Mouse (Mus musculus): Measurements from ENCODE around the gene Nlgn1. TPM values are rescaled to one million over a fixed set of nuclear protein-coding genes. Genes with fewer than 3 reads are reported as not detected.

The Nlgn1 gene
- total RNA-seq, 2 experiments from 2014 or later = 0.07 to 0.08 TPM

DNA sequence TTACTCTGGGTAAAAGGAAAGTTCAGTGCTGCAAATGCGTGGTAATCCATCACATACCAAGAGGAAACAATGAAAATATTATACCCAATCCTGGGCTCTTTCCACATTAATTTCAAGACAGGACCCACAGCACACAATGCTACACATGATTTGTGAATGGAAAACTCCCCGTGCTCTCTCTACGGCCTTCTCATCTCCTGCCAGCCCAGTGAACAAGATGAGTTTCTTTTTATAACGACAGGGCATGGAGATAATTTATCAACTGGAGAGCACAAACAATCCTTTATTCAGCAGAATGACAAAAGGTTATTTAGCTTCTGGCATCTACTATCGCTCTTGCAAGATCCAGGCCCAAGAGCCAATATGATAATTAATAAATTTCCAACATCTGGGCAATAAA lies 116.0 kb downstream of the Nlgn1 start:
- no peak for DNase-seq

DNA sequence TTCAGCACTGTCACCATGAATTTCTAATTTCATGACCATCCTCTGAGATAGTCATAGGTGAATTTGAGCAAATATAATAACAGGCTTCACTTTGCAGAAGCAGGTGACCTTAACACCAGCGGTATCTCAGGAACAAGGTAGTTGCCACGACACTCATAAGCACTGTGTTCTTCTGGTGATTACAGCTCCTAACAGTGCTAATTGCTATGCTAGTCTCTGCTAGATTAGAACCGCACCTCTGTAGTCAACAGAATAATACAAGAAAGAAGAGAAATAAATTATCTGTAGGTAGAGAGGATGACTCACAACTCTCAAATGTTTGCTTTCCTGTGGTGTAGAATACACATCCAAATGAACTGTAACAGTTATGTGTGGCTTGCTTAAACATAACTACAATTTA lies 129.6 kb downstream of the Nlgn1 start:
- DNase-seq = no peak
- intact Hi-C loops (cut with DNase I) = no loop called here

More for the DNA sequence above, 116.0 kb downstream of the Nlgn1 start:
- intact Hi-C loops (cut with DNase I) = no loop called here

DNA sequence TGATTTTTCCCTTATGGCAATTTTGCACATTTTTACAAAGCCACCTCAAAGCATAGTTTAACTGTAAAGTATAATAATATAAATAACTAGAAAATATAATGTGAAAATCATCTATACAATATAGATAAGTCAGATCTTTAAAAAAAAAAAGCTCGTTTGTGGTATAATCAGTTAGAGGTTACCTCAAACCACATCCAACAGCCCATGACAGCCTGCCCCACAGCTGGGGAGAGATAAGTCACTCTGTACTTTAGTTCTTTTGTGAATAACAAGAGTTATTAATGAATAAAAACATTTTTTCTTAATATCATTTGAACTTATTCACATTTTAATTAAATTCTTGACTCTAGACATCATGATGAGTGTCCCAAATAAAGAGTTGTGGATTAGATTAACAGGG lies 130.8 kb downstream of the Nlgn1 start:
- intact Hi-C loops (cut with DNase I) = no loop called here
- DNase-seq = no peak

DNA sequence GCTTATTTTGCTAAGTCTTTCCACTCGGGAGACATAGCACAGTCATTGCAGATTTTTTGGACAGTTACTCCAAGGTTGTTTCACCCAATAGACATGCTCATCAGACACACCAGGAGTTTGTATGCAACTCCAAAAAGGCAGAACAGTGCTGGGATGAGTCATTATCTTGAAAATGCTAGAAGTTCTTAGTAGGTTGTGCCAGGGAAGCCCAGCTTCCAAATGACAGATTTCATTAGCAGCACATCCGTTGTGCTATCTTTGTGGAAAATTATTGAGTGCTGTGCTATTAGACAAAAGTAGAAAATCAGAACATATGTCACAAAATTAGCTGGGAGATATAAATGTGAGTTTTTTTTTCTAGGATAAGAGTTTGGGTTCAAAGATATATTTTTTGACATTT lies 137.3 kb downstream of the Nlgn1 start:
- DNase-seq = no peak

DNA sequence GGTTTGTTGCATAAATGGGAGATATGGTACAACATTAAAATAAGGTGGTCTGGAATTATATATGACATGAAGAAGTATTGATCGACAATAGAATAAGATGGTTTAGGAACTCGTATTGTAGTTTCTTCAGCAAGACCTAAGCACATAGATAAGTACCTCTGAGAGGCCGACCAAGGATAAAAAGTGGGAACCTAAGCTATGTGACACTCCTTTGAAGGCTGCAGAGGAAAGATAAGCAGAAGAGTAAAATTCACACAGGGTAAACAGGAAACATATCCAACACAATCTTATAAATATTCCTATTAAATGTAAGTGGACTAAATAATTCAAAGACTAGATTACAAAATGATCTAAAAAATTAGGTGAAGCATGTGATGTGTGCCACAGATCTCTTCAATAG lies 151.2 kb downstream of the Nlgn1 start:
- DNase-seq = no peak
- intact Hi-C loops (cut with DNase I) = no loop called here

More for the DNA sequence above, 137.3 kb downstream of the Nlgn1 start:
- intact Hi-C loops (cut with DNase I) = no loop called here

DNA sequence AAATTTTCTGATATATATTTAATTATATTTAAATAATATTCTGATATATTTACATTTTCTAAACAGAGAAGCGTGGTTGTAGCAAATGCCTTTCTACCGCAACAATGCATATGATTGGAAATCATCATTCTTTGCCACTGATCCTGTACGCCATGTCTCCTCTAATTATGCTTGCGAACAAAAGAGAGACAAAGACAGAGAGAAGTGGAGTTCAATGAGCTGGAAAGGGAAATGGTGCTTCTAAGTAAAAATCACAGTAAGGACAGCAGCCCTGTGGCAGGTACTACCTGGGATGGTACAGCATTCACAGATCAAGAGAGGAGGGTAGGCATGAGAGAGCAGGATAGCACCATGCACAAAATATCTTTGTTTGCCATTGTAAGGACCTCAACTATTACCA lies 156.9 kb downstream of the Nlgn1 start:
- no peak for DNase-seq
- intact Hi-C loops (cut with DNase I) = no loop called here

DNA sequence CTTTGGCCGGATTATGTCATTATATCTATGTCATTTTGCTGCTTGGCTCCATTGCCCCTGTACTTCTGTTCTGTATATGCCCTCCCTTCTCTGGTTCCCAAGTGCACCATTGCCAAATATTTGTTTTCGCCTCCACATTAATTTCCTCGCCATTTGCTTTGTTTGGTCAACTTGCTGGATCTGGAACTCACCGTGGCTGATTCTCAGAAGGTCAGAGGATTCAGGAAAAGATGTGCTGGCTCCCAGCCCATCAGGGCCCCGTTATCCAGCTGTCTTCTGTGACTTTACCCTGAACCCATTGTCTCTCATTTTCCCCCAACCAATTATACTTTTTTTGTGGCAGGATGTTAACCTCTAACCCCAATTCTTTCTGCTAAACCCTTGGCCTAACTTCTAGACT lies 158.0 kb downstream of the Nlgn1 start:
- no peak for DNase-seq
- intact Hi-C loops (cut with DNase I) = no loop called here

DNA sequence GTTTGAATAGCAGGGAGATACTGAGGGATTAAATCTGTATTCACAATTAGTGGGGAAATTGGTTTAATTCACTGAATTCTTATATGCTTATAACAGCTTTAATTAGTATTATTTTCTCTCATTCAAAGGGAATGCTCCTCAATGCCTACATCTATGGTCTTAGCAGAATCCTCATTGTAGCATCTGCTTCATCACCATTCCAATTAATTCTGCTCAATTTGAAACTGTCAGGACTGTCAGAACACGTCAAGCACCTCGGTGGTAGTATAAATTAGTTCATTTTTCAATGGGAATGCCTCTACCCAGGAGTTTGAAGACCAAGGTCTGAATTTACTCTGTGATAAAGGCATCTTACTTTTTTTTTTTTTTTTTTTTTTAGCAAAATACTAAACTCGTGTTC lies 158.6 kb downstream of the Nlgn1 start:
- no peak for DNase-seq
- intact Hi-C loops (cut with DNase I) = no loop called here

DNA sequence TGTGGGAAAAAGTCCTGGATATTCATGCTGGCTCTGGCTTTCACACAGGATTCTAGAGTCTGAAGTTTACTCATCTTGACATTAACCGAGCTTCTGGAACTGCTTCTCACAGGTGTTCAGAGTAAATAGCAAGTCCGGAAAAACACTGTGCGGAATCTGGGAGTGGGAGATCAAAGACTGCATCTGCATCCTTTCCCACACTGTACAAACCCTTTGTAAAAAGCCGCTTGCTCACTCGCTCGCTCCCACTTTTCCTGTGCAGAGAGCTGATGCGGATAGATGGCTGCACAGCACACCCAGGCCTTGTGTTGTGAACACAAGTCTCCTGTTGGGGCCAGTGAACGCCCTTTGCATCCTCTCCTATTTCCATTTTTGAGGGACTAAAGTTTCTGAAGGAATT lies 165.5 kb downstream of the Nlgn1 start:
- no peak for DNase-seq
- intact Hi-C loops (cut with DNase I) = no loop called here

DNA sequence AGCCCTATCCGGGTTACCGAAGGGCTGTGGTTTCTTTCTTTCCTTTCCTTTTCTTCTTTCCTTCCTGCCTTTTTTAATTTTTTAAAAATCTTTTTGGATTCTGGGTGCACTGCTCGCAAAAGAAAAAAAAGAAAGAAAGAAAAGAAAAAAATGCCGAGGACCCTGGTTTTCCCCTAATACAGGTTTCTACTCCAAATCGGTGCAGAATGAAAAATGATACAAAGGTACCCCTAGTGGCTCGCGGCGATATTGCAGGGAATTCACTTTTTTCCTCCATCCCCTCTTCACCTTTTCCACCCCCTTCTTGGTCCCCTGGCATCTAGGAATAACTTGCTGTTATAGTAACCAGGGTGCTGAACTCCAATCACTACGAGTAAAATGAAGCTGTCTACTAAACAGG lies 178.5 kb downstream of the Nlgn1 start:
- intact Hi-C loops (cut with DNase I) = no loop called here
- no peak for DNase-seq

DNA sequence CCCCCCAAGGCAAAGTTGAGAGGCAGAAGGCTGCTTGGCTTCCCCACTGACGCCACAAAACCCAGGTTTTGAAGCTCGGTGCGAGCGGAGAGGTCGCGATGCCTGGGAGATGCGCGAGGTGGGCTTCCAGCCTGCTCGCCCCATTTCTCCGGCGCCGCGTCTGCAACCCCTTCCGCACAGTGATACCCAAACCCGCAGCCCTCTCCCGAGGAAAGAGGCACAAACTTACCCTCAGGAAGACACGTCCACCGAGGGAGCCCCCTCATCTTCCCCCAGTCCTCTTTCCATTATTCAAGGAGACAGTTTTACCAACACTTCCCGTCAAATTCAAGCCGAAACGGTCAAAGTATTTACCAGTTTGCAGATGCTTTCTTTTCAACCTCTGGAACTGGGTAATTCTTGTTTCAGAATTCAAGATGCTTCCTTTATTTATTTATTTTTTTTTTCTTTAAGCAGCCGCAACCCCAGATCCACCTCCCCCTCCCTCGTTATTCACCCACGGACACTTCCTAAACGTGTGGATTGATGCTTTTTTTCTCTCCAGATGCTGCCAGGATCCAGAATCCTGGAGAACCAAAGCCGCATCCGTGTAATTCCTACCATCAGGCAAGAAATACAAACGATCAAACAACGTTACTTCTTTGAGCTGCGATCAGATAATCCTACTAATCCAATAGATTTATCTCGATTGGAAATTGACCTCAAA lies 179.1 kb downstream of the Nlgn1 start:
- DNase-seq = no peak
- intact Hi-C loops (cut with DNase I) = no loop called here

DNA sequence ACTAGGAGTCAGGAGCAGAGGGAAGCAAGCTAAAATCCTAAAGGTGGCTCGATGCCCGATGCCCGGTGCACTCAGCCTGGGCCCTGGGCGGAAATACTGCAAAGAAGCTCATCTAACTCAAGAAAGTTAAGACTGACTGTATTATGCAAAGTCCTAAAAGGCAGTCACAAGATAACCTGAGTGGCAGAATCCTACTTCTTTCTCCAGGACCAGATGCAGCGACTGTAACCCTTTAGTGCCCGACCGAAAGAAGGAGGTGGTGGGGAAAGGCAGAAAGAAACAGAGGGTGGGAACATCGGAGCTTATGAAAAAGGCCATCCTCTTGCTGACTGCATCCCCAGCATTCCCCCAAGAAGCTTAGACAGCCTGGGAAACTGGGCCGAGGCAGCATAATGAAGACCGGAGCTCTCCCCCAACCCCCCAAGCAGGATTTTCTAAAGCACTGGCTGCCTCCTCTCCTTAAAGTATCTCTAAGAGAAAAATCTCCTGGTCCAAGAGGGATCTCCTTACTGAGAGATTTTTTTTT lies 179.7 kb downstream of the Nlgn1 start:
- intact Hi-C loops (cut with DNase I) = no loop called here
- no peak for DNase-seq

DNA sequence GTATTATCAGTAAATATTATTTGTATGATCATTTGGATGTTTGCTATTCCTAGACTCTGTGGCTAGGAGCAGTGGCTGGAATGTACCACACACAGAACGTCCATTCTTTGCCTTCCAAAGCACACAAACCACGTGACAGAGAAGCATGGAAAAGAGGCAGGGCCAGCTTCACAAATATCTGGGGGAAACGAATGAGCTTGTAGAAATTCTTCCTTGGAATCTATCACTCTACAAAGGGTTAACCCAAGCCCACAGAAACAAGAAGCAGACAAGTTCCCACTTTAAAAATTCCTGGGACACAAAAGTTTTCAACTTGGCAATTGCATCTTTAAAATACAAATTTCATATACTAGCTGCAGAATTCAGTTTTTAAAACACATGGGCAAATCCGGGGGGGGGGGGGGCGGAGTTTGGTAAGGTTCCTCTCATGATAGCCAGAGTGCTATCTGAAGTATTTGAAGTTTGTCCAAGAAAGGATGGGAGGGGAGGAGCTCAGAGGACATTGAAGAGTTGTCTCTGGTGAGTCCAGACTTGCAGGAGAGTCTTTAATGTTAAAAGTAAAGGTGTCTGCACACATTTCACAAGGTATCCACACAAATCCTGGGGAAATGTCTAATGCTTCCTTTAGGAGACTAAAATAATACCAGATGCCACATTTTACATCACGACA lies 180.8 kb downstream of the Nlgn1 start:
- no peak for DNase-seq
- intact Hi-C loops (cut with DNase I) = no loop called here

DNA sequence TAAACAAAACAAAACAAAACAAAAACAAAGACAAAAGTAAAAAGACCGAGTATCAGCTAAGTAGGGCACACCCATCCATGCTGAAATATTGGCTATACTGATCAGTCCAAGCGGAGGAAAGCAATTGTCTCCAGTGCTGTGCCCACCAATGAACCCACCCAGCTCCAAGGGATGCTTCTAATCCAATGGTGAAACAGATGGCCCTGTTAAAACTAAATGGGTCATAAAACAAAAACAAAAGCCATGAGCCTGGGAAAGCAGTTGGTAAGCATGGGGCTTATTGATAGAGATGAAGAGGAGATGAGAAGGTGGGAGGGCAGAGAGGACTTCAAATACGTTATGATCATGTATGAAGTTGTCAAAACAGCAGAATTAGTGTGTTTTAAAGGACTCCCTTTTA lies 186.1 kb downstream of the Nlgn1 start:
- intact Hi-C loops (cut with DNase I) = no loop called here
- DNase-seq = no peak

DNA sequence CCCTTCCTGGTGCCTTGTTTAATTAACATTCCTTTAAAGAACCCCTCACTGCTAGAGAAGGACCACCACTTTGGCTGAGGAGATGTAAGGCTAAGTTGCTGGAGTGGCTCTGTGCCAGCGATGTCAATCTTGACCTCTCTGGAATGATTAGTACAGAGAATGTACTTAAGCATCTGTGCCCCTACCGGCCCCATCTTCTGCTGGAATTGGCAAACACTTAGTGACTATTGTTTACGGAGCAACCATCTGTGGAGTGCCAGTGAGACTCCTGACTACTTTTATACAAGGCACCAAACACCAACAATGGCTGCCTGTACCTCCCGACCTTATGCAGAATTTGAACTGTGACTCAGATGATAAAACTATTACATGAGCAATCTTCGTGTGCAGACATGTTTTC lies 186.8 kb downstream of the Nlgn1 start:
- DNase-seq = no peak
- intact Hi-C loops (cut with DNase I) = no loop called here

DNA sequence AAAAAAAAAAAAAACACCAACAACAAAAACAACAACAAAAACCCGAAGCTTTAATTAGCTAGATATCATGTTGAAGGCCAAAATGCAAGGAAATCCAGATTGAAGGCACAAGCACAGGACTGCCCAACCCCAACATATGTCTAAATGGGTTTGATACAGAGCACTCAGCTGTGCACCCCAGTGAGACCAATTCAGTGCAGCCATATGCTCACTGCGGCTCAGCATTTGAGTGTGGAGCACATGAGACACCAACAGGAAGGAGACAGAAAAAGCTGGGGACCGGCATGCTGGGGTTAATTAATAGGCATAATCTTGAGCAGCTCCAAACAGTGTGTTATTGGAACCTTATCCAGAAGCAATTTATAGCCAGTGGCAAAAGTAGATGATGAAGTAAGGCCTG lies 190.7 kb downstream of the Nlgn1 start:
- DNase-seq = no peak

DNA sequence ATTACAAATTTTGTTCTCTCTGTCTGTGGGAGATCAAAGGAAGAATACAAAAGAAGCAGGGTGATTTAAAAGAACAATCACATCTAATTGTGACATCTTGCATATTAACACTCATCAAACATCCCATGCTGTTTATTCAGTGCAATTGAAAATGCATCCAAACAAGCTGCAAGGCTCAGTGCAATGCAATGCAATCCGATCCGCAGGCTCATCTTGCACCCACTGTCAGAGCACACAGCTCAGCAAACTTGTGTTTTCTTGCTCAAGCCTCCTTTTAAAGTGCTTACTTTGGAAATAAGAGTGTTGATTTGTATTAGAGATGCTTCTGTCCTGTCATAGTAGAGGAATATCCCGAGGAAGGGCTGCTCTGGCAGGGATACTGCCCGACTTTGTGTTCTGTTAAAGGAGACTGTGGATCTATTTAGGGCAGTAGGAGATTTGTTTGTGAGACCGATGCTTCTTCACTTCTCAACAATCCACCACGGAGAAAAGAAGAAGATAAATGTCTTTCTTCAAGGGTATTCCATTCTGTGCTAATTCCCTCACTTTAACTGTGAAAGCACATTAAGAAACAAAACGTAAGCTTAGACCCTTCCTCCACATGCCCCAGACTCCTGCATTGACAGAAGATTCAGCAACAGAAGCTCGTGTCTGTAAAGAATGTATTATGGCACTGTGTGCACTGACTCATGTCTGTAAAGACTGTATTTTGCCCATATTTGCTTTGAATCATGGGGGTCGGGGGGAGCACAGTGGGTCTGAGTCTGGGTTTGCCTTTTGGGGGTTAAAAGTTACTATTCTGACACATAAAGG lies 197.2 kb downstream of the Nlgn1 start:
- intact Hi-C loops (cut with DNase I) = no loop called here
- no peak for DNase-seq

More for the DNA sequence above, 190.7 kb downstream of the Nlgn1 start:
- intact Hi-C loops (cut with DNase I) = no loop called here

DNA sequence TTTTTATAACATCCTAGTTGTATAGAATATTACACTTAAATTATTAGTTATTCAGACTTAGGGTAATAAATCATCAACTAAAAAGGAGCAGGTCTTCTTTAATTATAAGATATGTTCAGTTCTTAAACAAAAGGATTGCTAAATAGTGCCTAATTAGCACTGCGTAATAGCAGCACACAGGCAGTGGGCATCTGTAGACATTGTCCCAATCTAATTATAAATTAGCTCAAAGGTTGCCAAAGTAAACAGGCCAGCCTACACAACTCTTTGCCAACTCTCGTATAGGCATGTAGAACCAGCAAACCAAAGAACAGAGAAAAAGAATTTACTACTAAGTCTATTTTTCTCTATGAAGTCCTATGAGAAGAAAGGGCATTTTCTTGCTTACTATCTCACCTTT lies 201.3 kb downstream of the Nlgn1 start:
- intact Hi-C loops (cut with DNase I) = no loop called here
- no peak for DNase-seq

DNA sequence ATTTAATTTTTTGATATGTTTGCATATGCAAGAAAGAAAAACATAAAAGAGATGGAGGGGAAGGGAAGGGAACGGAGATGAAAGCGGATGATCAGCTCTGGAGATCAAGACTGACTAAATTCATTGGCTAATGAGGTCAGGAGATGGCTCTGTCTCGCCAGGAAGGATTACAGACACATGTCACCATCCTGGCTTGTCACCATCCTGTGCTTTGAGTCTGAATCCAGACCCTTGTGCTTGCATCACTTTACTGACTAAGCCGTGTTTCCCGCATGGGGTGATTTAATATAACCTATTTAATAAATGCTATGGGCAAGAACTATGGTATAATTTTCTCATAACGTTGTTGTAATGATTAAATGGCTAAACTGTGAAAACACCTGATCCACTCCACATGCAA lies 202.8 kb downstream of the Nlgn1 start:
- intact Hi-C loops (cut with DNase I) = no loop called here

DNA sequence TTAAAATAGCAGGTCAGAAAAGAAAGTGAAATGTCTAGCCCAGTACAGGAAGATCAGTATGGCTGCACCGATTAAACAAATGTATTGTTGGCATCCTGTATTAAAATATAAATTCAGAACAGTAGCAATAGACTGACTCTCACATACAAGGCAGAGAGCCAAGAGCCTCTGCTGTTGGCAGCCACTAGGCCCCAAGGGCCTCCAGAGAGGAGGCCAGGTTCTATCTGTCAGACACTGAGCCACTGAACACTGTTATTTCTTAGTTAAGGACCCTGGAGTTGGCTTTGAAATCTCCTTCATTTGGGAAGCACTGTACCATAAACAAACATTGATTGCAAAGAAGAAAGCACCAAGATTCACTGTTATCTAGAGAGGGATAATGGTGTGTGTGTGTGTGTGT lies 215.2 kb downstream of the Nlgn1 start:
- intact Hi-C loops (cut with DNase I) = no loop called here
- no peak for DNase-seq

More for the DNA sequence above, 202.8 kb downstream of the Nlgn1 start:
- no peak for DNase-seq

DNA sequence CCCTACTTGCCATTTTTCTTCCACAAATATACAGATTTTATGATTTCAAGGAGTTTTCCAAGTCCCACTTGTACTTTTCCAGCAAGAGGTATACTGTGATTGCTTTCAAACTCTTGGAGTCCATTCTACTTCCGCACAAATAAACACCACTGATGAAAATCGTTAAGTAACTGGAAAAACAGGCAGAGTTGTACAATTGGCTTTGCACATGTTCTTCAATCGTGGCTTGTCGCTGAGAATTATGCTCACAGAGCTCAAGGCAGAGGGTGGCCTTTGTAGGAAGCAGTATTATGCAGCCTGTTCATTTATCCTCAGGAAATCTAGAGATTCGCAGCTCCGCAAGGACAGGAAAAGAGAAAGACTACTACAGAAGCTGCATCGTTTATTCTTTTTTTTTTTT lies 225.9 kb downstream of the Nlgn1 start:
- intact Hi-C loops (cut with DNase I) = no loop called here
- no peak for DNase-seq

All from gastrocnemius, postnatal 36 days (tissue).